Comparison of ENCODE assay signal across 32 mouse cellular contexts in genomic region chrX:106578966-106579365, GRCm38 (mm10). TPM values are rescaled to one million over a fixed set of nuclear protein-coding genes. Genes with fewer than 3 reads are reported as not detected.
DNase-seq lines count a peak whose midpoint lies in the region; ATAC-seq lines count a peak whose summit lies in the region.
"Had no signal": no experiment of that assay in that cellular context is flagged by ENCODE, and none has a peak within 500 bp of the region (broad histone marks: within the 10 kb centered on the region; RNA-seq: fewer than 3 reads in every experiment).

No protein-coding gene starts in this region.

- no peaks in the 10 kb centered on the region for H3K36me3 ChIP-seq in embryonic facial prominence, embryonic 10.5 days (replicated peaks)
- no peaks in the 10 kb centered on the region for H3K36me3 ChIP-seq in limb, embryonic 10.5 days
- H3K36me3 ChIP-seq: embryonic facial prominence, embryonic 13.5 days; forebrain, embryonic 10.5 days; heart, embryonic 12.5 days; heart, embryonic 15.5 days; hindbrain, embryonic 10.5 days; hindbrain, embryonic 13.5 days; intestine, embryonic 15.5 days had no signal

- H3K9me3 ChIP-seq in embryonic facial prominence, embryonic 10.5 days = no peaks in the 10 kb centered on the region
- no peaks in the 10 kb centered on the region for H3K9me3 ChIP-seq in limb, embryonic 10.5 days (replicated peaks)
- H3K9me3 ChIP-seq: embryonic facial prominence, embryonic 13.5 days; forebrain, embryonic 10.5 days; forebrain, embryonic 13.5 days; heart, embryonic 12.5 days; heart, embryonic 15.5 days; hindbrain, embryonic 10.5 days; hindbrain, embryonic 13.5 days; intestine, embryonic 15.5 days had no signal

- H3K4me1 ChIP-seq in embryonic facial prominence, embryonic 10.5 days = no peaks in the 10 kb centered on the region
- H3K4me1 ChIP-seq in limb, embryonic 10.5 days = peaks cover 11% of the 10 kb centered on the region
- H3K4me1 ChIP-seq: embryonic facial prominence, embryonic 13.5 days; forebrain, embryonic 13.5 days; heart, embryonic 12.5 days; heart, embryonic 15.5 days; hindbrain, embryonic 10.5 days; hindbrain, embryonic 13.5 days; intestine, embryonic 15.5 days had no signal

- H3K4me3 ChIP-seq in embryonic facial prominence, embryonic 10.5 days = no peak overlapping the region
- no peak overlapping the region for H3K4me3 ChIP-seq in limb, embryonic 10.5 days
- H3K4me3 ChIP-seq: embryonic facial prominence, embryonic 13.5 days; forebrain, embryonic 10.5 days; forebrain, embryonic 13.5 days; heart, embryonic 12.5 days; heart, embryonic 15.5 days; hindbrain, embryonic 10.5 days; hindbrain, embryonic 13.5 days; intestine, embryonic 15.5 days had no signal

- DNase-seq in embryo, embryonic 10.5 days (ENCODE audit: low spot score) = peak; percentile 44
- DNase-seq in embryonic facial prominence, embryonic 10.5 days (ENCODE audit: low spot score) = peak; percentile 39
- peak; percentile 50 for DNase-seq in limb, embryonic 10.5 days (ENCODE audit: low spot score)
- no peak for DNase-seq in spleen, postnatal 4 days (ENCODE audit: low spot score in 2 of 2)
- DNase-seq: adrenal gland, adult 8-10 months; adrenal gland, postnatal 25 days; cerebellum, adult 11-12 months; cerebellum, adult 8-10 months; cerebellum, postnatal 10 days; cerebellum, postnatal 36 days; gastrocnemius, postnatal 25 days; heart, adult 18-20 months; heart, postnatal 10 days; heart, postnatal 36 days; kidney, adult 11 months had no signal

- WGBS in embryonic facial prominence, embryonic 10.5 days = 40% methylated on average over 3 of the region's 3 CpGs
- WGBS in limb, embryonic 10.5 days = 19% methylated on average over 3 of the region's 3 CpGs

- H3K27me3 ChIP-seq in embryonic facial prominence, embryonic 10.5 days (replicated peaks; ENCODE audit: low read depth, poor library complexity, severe bottlenecking) = peaks cover 14% of the 10 kb centered on the region
- peaks cover 13% of the 10 kb centered on the region for H3K27me3 ChIP-seq in limb, embryonic 10.5 days (ENCODE audit: low read depth, poor library complexity, severe bottlenecking)
- H3K27me3 ChIP-seq: forebrain, embryonic 13.5 days; heart, embryonic 12.5 days; heart, embryonic 15.5 days; hindbrain, embryonic 13.5 days; intestine, embryonic 15.5 days had no signal

- no peak overlapping the region for H3K27ac ChIP-seq in embryonic facial prominence, embryonic 10.5 days (replicated peaks)
- H3K27ac ChIP-seq in limb, embryonic 10.5 days = no peak overlapping the region
- H3K27ac ChIP-seq: embryonic facial prominence, embryonic 13.5 days; forebrain, embryonic 10.5 days; forebrain, embryonic 13.5 days; heart, embryonic 15.5 days; hindbrain, embryonic 10.5 days; hindbrain, embryonic 13.5 days; intestine, embryonic 15.5 days had no signal

- no peak for ATAC-seq in megakaryocyte progenitor cell, adult 5-6 weeks (replicated peaks; ENCODE audit: poor library complexity)
- no peak for ATAC-seq in megakaryocyte-erythroid progenitor cell, adult 5-6 weeks (replicated peaks; ENCODE audit: low FRiP score, low TSS enrichment, poor library complexity, severe bottlenecking)
- ATAC-seq: CD4-positive, CD25-positive, alpha-beta regulatory T cell, adult 4 months; forebrain, embryonic 13.5 days; forebrain, embryonic 16.5 days; hindbrain, embryonic 16.5 days; intestine, embryonic 15.5 days had no signal

RNA-seq across cellular contexts. Expression of gene Gm5127, which starts 4.0 kb away (rescaled TPM):
- polyA plus RNA-seq in embryonic facial prominence, embryonic 10.5 days (2016; fragmentation: Nextera tagmentation; extraction: Ambion mirVana) = 4.3 and 4.5 TPM in 2 replicates
- 0.65 and 1.1 TPM in 2 replicates for polyA plus RNA-seq in limb, embryonic 10.5 days (2016; fragmentation: Nextera tagmentation; extraction: Ambion mirVana)
- total RNA-seq in megakaryocyte progenitor cell, adult 5-6 weeks (2015) = 0.15 and 0.52 TPM in 2 replicates
- not detected in 2 replicates for total RNA-seq in megakaryocyte progenitor cell, adult 5-6 weeks (2017)
- not detected in 2 replicates for total RNA-seq in megakaryocyte-erythroid progenitor cell, adult 5-6 weeks (2014; fragmentation: Nextera tagmentation)
- not detected in 2 replicates for total RNA-seq in megakaryocyte-erythroid progenitor cell, adult 5-6 weeks (2017)
- total RNA-seq: adrenal gland, adult 8-10 months; adrenal gland, postnatal 25 days; gastrocnemius, adult 8-10 months; gastrocnemius, postnatal 25 days; heart, adult 18-20 months; heart, postnatal 10 days; heart, postnatal 36 days; MEL had no signal
- polyA plus RNA-seq: C2C12; embryonic facial prominence, embryonic 13.5 days; forebrain, embryonic 13.5 days; gonadal fat pad, adult 2 months; heart, embryonic 12.5 days; heart, embryonic 15.5 days had no signal

RNA-seq across cellular contexts. Expression of gene Cysltr1, which starts 24.5 kb away (rescaled TPM):
- polyA plus RNA-seq in embryonic facial prominence, embryonic 10.5 days (2016; fragmentation: Nextera tagmentation; extraction: Ambion mirVana) = 1.7 and 2.1 TPM in 2 replicates
- polyA plus RNA-seq in limb, embryonic 10.5 days (2016; fragmentation: Nextera tagmentation; extraction: Ambion mirVana) = 2.3 and 3.4 TPM in 2 replicates
- total RNA-seq in megakaryocyte progenitor cell, adult 5-6 weeks (2015) = 1.6 and 2.5 TPM in 2 replicates
- total RNA-seq in megakaryocyte progenitor cell, adult 5-6 weeks (2017) = 1.0 and 3.3 TPM in 2 replicates
- total RNA-seq in megakaryocyte-erythroid progenitor cell, adult 5-6 weeks (2014; fragmentation: Nextera tagmentation) = not detected in 2 replicates
- 0.08 and 1.2 TPM in 2 replicates for total RNA-seq in megakaryocyte-erythroid progenitor cell, adult 5-6 weeks (2017)
- polyA plus RNA-seq: C2C12 had no signal

Comparison
In these comparisons a context has a peak if more than half of its experiments do, and no peak if none do; other contexts are left out.
1. DNase-seq: peak in embryo, embryonic 10.5 days (single experiment), embryonic facial prominence, embryonic 10.5 days (single experiment) and limb, embryonic 10.5 days (single experiment); none in spleen, postnatal 4 days (0 of 2).